ENCODE assay signal across 30 mouse cellular contexts in the genomic region with DNA sequence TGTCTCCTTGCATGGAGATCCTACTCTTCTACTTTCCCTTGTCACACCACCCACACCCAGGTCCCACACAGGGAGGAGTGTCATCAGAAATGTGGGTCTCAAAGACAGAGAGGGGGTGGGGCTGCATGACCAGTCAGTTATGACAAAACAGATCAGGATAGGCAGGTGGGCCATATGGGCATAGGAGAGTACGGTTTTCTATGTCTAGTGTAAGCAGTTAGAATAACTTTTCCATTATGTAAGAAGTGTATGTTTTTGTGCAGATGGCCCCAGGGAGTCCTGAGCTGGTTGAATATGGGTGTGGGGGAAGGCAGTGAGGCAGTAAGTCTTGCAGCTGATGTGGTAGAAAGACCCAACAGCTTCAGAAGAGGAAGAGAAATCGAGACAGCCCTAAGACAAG. TPM values are rescaled to one million over a fixed set of nuclear protein-coding genes. Genes with fewer than 3 reads are reported as not detected.
DNase-seq lines count a peak whose midpoint lies in the region; TF ChIP-seq lines count a peak whose summit lies in the region.
"Had no signal": no experiment of that assay in that cellular context is flagged by ENCODE, and none has a peak within 500 bp of the region (broad histone marks: within the 10 kb centered on the region; RNA-seq: fewer than 3 reads in every experiment).

No protein-coding gene starts in this region.

- H3K36me3 ChIP-seq in small intestine, adult 2 months (ENCODE audit: control insufficient read depth, insufficient read depth, low read length) = no peaks in the 10 kb centered on the region
- H3K36me3 ChIP-seq in splenic B cell, adult 2 months (ENCODE audit: control insufficient read depth, insufficient read depth, low read length, poor library complexity, severe bottlenecking) = no peaks in the 10 kb centered on the region
- H3K36me3 ChIP-seq: embryonic facial prominence, embryonic 12.5 days; forebrain, embryonic 12.5 days; heart, embryonic 10.5 days; hindbrain, embryonic 10.5 days; limb, embryonic 15.5 days; midbrain, embryonic 15.5 days had no signal

- TF ChIP-seq POLR2A in bone marrow, adult 2 months (IDR thresholded peaks at IDR 0.05; ENCODE audit: borderline replicate concordance, control insufficient read depth, low read depth, low read length) = no peak
- no peak for TF ChIP-seq POLR2A in small intestine, adult 2 months (IDR thresholded peaks at IDR 0.05; ENCODE audit: low read depth, low read length)

- no peaks in the 10 kb centered on the region for H3K27me3 ChIP-seq in small intestine, adult 2 months (ENCODE audit: control insufficient read depth, insufficient read depth, low read length)
- H3K27me3 ChIP-seq in splenic B cell, adult 2 months (ENCODE audit: control insufficient read depth, insufficient read depth, low read length, poor library complexity, severe bottlenecking) = no peaks in the 10 kb centered on the region
- H3K27me3 ChIP-seq: embryonic facial prominence, embryonic 12.5 days; forebrain, embryonic 12.5 days; limb, embryonic 15.5 days; midbrain, embryonic 15.5 days had no signal

- peak; percentile 37 for DNase-seq in lung, postnatal 36 days
- DNase-seq in lung, postnatal 4 days = no peak
- DNase-seq in splenic B cell, adult 2 months (ENCODE audit: low read depth, low spot score) = peak; percentile 90
- no peak for DNase-seq in right cerebral cortex, postnatal 25 days
- no peak for DNase-seq in heart, postnatal 36 days
- DNase-seq: adrenal gland, postnatal 14 days; cerebellum, postnatal 10 days; kidney, adult 9 months; kidney, postnatal 14 days; left cerebral cortex, postnatal 4 days; lung, adult 18-20 months; right cerebral cortex, adult 18-20 months; thymus, postnatal 25 days had no signal

- peaks cover 6% of the 10 kb centered on the region for H3K4me1 ChIP-seq in bone marrow, adult 2 months (ENCODE audit: control insufficient read depth, insufficient read depth, low read length)
- peaks cover 2% of the 10 kb centered on the region; the same call in 1 of the 2 replicates for H3K4me1 ChIP-seq in small intestine, adult 2 months (ENCODE audit: control insufficient read depth, insufficient read depth, insufficient read length, low read length)
- H3K4me1 ChIP-seq: embryonic facial prominence, embryonic 12.5 days; forebrain, embryonic 12.5 days; heart, embryonic 10.5 days; hindbrain, embryonic 10.5 days; limb, embryonic 15.5 days; midbrain, embryonic 15.5 days had no signal

- no peak overlapping the region for H3K4me3 ChIP-seq in bone marrow, adult 2 months (replicated peaks; ENCODE audit: control insufficient read depth, low read depth, low read length)
- no peak overlapping the region for H3K4me3 ChIP-seq in small intestine, adult 2 months (ENCODE audit: low read depth, low read length)
- H3K4me3 ChIP-seq: embryonic facial prominence, embryonic 12.5 days; forebrain, embryonic 12.5 days; heart, embryonic 10.5 days; hindbrain, embryonic 10.5 days; limb, embryonic 15.5 days; midbrain, embryonic 15.5 days had no signal

- no peak for TF ChIP-seq CTCF in bone marrow, adult 2 months (IDR thresholded peaks at IDR 0.05; ENCODE audit: control insufficient read depth, insufficient read depth, low read length)
- no peak for TF ChIP-seq CTCF in small intestine, adult 2 months (IDR thresholded peaks at IDR 0.05; ENCODE audit: extremely low read depth, insufficient read length, insufficient replicate concordance, low read depth, low read length)

- 31% methylated on average over 2 of the region's 2 CpGs for WGBS in bone marrow, adult 2 months
- 63% methylated on average over 2 of the region's 2 CpGs for WGBS in small intestine, adult 2 months

- peak overlapping the region; percentile 95 for H3K27ac ChIP-seq in bone marrow, adult 2 months (ENCODE audit: control insufficient read depth, insufficient read depth, low read depth, low read length, poor library complexity)
- H3K27ac ChIP-seq in small intestine, adult 2 months (ENCODE audit: insufficient read depth, low read depth, low read length) = peak overlapping the region; percentile 9; the same call in 1 of the 2 replicates
- H3K27ac ChIP-seq: embryonic facial prominence, embryonic 12.5 days; forebrain, embryonic 12.5 days; heart, embryonic 10.5 days; hindbrain, embryonic 10.5 days; limb, embryonic 15.5 days; midbrain, embryonic 15.5 days; stomach, postnatal 0 days had no signal

- intact Hi-C loops in heart, postnatal 36 days (cut with DNase I) = no loop called here

RNA-seq across cellular contexts. Expression of a gene that starts 1.1 kb away (rescaled TPM):
- 18.2 and 44.1 TPM in 2 replicates for polyA plus RNA-seq in bone marrow, adult 2 months (2011; ENCODE audit: insufficient read depth, insufficient read length, low replicate concordance, missing spikeins)
- 1.8 and 4.2 TPM in 2 replicates for polyA plus RNA-seq in small intestine, adult 2 months (2012; rRNA removed)
- under 1 TPM in 1 of 2 experiments, not detected in 1; 0.56 TPM for total RNA-seq in heart, postnatal 36 days (2021)
- total RNA-seq: gastrocnemius, adult 18-20 months; layer of hippocampus, adult 18-20 months; left cerebral cortex, adult 8-10 months; left cerebral cortex, postnatal 4 days had no signal
- polyA plus RNA-seq: brain, embryonic 14.5 days; embryonic facial prominence, embryonic 12.5 days; forebrain, embryonic 12.5 days; hindbrain, embryonic 10.5 days; hindbrain, embryonic 16.5 days; intestine, embryonic 16.5 days; midbrain, embryonic 15.5 days; neural tube, embryonic 14.5 days had no signal

RNA-seq across cellular contexts. Expression of a gene that starts 15.7 kb away (rescaled TPM):
- not detected in 2 replicates for polyA plus RNA-seq in bone marrow, adult 2 months (2011; ENCODE audit: insufficient read depth, insufficient read length, low replicate concordance, missing spikeins)
- polyA plus RNA-seq in small intestine, adult 2 months (2012; rRNA removed) = 0.61 and 0.89 TPM in 2 replicates
- total RNA-seq in heart, postnatal 36 days (2021) = not detected
- total RNA-seq: adrenal gland, postnatal 14 days; gastrocnemius, adult 18-20 months; gastrocnemius, postnatal 4 days; left cerebral cortex, postnatal 4 days had no signal
- polyA plus RNA-seq: embryonic facial prominence, embryonic 12.5 days; forebrain, embryonic 12.5 days; heart, embryonic 10.5 days; hindbrain, embryonic 10.5 days had no signal

RNA-seq across cellular contexts. Expression of a gene that starts 43.1 kb away (rescaled TPM):
- 7.5 and 18.2 TPM in 2 replicates for polyA plus RNA-seq in bone marrow, adult 2 months (2011; ENCODE audit: insufficient read depth, insufficient read length, low replicate concordance, missing spikeins)
- polyA plus RNA-seq in small intestine, adult 2 months (2012; rRNA removed) = 5.5 and 8.0 TPM in 2 replicates
- total RNA-seq in heart, postnatal 36 days (2021) = 1 to 10 TPM; 8.6 to 9.8 TPM

RNA-seq across cellular contexts. Expression of a gene that starts 43.6 kb away (rescaled TPM):
- 2.4 and 4.4 TPM in 2 replicates for polyA plus RNA-seq in bone marrow, adult 2 months (2011; ENCODE audit: insufficient read depth, insufficient read length, low replicate concordance, missing spikeins)
- polyA plus RNA-seq in small intestine, adult 2 months (2012; rRNA removed) = 1.1 and 1.5 TPM in 2 replicates
- total RNA-seq in heart, postnatal 36 days (2021) = under 1 TPM; 0.33 to 0.39 TPM
- polyA plus RNA-seq: embryonic facial prominence, embryonic 12.5 days; forebrain, embryonic 12.5 days; hindbrain, embryonic 10.5 days had no signal

RNA-seq across cellular contexts. Expression of a gene that starts 47.9 kb away (rescaled TPM):
- polyA plus RNA-seq in bone marrow, adult 2 months (2011; ENCODE audit: insufficient read depth, insufficient read length, low replicate concordance, missing spikeins) = 23.0 and 75.4 TPM in 2 replicates
- polyA plus RNA-seq in small intestine, adult 2 months (2012; rRNA removed) = 3.6 and 4.3 TPM in 2 replicates
- total RNA-seq in heart, postnatal 36 days (2021) = 10 to 100 TPM in 1 of 2 experiments, 1 to 10 TPM in 1; 7.3 to 10.0 TPM
- polyA plus RNA-seq: heart, embryonic 10.5 days had no signal

Comparison
In these comparisons a context has a peak if more than half of its experiments do, and no peak if none do; other contexts are left out.
1. DNase-seq: peak in lung, postnatal 36 days (single experiment) and splenic B cell, adult 2 months (single experiment); none in lung, postnatal 4 days (0 of 2), right cerebral cortex, postnatal 25 days (single experiment) and heart, postnatal 36 days (0 of 2).